ENCODE assay signal across 8 mouse cellular contexts in genomic region chr6:83927418-83927817, GRCm38 (mm10).
DNase-seq lines count a peak whose midpoint lies in the region; ATAC-seq and TF ChIP-seq lines count a peak whose summit lies in the region.

No protein-coding gene starts in this region.

- intact Hi-C loops in heart, postnatal 14 days (cut with DNase I) = no loop called here

- H3K79me2 ChIP-seq in myocyte (ENCODE audit: control insufficient read depth, insufficient read depth) = peaks cover 98% of the 10 kb centered on the region

- peak; percentile 40 for DNase-seq in kidney, adult 2 months
- peak; percentile 10 for DNase-seq in T-cell, adult 2 months (ENCODE audit: low spot score)
- DNase-seq in heart, postnatal 14 days = peak; percentile 50 to 65
- no peak for DNase-seq in cerebellum, postnatal 36 days
- DNase-seq in cerebellum, adult 11 months = no peak

- no peak for ATAC-seq in kidney, embryonic 15.5 days (replicated peaks; ENCODE audit: low FRiP score)
- no peak for ATAC-seq in forebrain, embryonic 13.5 days

- no peaks in the 10 kb centered on the region for H3K27me3 ChIP-seq in kidney, adult 2 months (replicated peaks; ENCODE audit: control insufficient read depth, insufficient read depth, low read length)
- no peaks in the 10 kb centered on the region for H3K27me3 ChIP-seq in kidney, embryonic 15.5 days
- no peaks in the 10 kb centered on the region for H3K27me3 ChIP-seq in myocyte (ENCODE audit: control insufficient read depth, insufficient read depth, insufficient read length)
- H3K27me3 ChIP-seq in forebrain, embryonic 13.5 days = no peaks in the 10 kb centered on the region

- H3K27ac ChIP-seq in kidney, adult 2 months (ENCODE audit: insufficient read depth, low read depth, low read length) = no peak overlapping the region
- no peak overlapping the region for H3K27ac ChIP-seq in kidney, embryonic 15.5 days
- no peak overlapping the region for H3K27ac ChIP-seq in forebrain, embryonic 13.5 days

- TF ChIP-seq CTCF in kidney, adult 2 months (conservative IDR thresholded peaks at IDR 0.05; ENCODE audit: insufficient read depth, insufficient read length, low read depth, low read length) = no peak

- WGBS in kidney, adult 2 months = 69% methylated on average over 1 of the region's 1 CpGs
- 77% methylated on average over 1 of the region's 1 CpGs for WGBS in kidney, embryonic 15.5 days
- WGBS in forebrain, embryonic 13.5 days = 78% methylated on average over 1 of the region's 1 CpGs

- no peak overlapping the region for H3ac ChIP-seq in myocyte (ENCODE audit: control insufficient read depth, insufficient read length)

- H3K36me3 ChIP-seq in kidney, adult 2 months (ENCODE audit: control insufficient read depth, insufficient read depth, low read length) = no peaks in the 10 kb centered on the region
- peaks cover 20% of the 10 kb centered on the region for H3K36me3 ChIP-seq in kidney, embryonic 15.5 days
- peaks cover 12% of the 10 kb centered on the region for H3K36me3 ChIP-seq in myocyte (ENCODE audit: control insufficient read depth, insufficient read depth)
- H3K36me3 ChIP-seq in forebrain, embryonic 13.5 days (ENCODE audit: poor library complexity, severe bottlenecking) = peaks cover 17% of the 10 kb centered on the region

- no peak overlapping the region for H3K9ac ChIP-seq in kidney, embryonic 15.5 days
- no peak overlapping the region for H3K9ac ChIP-seq in forebrain, embryonic 13.5 days

- H3K4me3 ChIP-seq in kidney, adult 2 months (ENCODE audit: insufficient read depth, low read depth, low read length) = no peak overlapping the region
- H3K4me3 ChIP-seq in kidney, embryonic 15.5 days (replicated peaks) = no peak overlapping the region
- no peak overlapping the region for H3K4me3 ChIP-seq in myocyte
- H3K4me3 ChIP-seq in forebrain, embryonic 13.5 days = no peak overlapping the region

- H3K4me2 ChIP-seq in kidney, embryonic 15.5 days = no peak overlapping the region
- H3K4me2 ChIP-seq in myocyte (ENCODE audit: low read depth) = no peak overlapping the region
- H3K4me2 ChIP-seq in forebrain, embryonic 13.5 days = no peak overlapping the region

- no peaks in the 10 kb centered on the region for H3K9me3 ChIP-seq in kidney, embryonic 15.5 days (replicated peaks)
- no peaks in the 10 kb centered on the region for H3K9me3 ChIP-seq in forebrain, embryonic 13.5 days (replicated peaks)

- H3K4me1 ChIP-seq in kidney, adult 2 months (ENCODE audit: control insufficient read depth, insufficient read depth, low read length) = no peaks in the 10 kb centered on the region
- no peaks in the 10 kb centered on the region for H3K4me1 ChIP-seq in kidney, embryonic 15.5 days
- H3K4me1 ChIP-seq in forebrain, embryonic 13.5 days = peaks cover 6% of the 10 kb centered on the region; the same call in 1 of the 2 replicates

- TF ChIP-seq POLR2A in kidney, adult 2 months (IDR thresholded peaks at IDR 0.05; ENCODE audit: low read depth, low read length) = no peak
- TF ChIP-seq POLR2A in myocyte (IDR thresholded peaks at IDR 0.05; ENCODE audit: insufficient read length, low read depth) = no peak

TF ChIP-seq in myocyte, 11 proteins besides CTCF, POLR2A, EP300 and RAD21:
- no peak for TF ChIP-seq SRF (IDR thresholded peaks at IDR 0.05; ENCODE audit: control insufficient read depth, insufficient read length, low read depth)
- no peak for TF ChIP-seq POLR2AphosphoS2 (IDR thresholded peaks at IDR 0.05; ENCODE audit: insufficient read length, low read depth)
- peak; percentile 84 for TF ChIP-seq REST (IDR thresholded peaks at IDR 0.05; ENCODE audit: insufficient read depth, insufficient read length)

Comparison
In these comparisons a context has a peak if more than half of its experiments do, and no peak if none do; other contexts are left out.
1. DNase-seq: peak in kidney, adult 2 months (single experiment), T-cell, adult 2 months (single experiment) and heart, postnatal 14 days (2 of 2); none in cerebellum, postnatal 36 days (0 of 2) and cerebellum, adult 11 months (single experiment).